Mouse (Mus musculus) myocyte (in vitro differentiated cells): ENCODE results near the gene Dctpp1.
A peak's percentile ranks its signal among the peaks of the same experiment; 100 is the strongest.

Experiments used
- E2F4 ChIP-seq: IDR thresholded peaks from one replicate; pipeline ENCODE4 v1.6.1; 2011; ENCODE audit warnings: mild to moderate bottlenecking, control low read depth, moderate library complexity; ENCODE audit not compliant: insufficient read depth
- MAX ChIP-seq: IDR thresholded peaks from one replicate; pipeline ENCODE4 v1.6.1; 2011; ENCODE audit warnings: low read depth, mild to moderate bottlenecking, control low read depth
- MYOD1 ChIP-seq, 3 experiments: IDR thresholded peaks; one replicate each; pipeline ENCODE4 v1.6.1; 2011; ENCODE audit warnings: control low read depth in 2 of 3, low read depth in 2 of 3, mild to moderate bottlenecking in 2 of 3, moderate library complexity in 1 of 3; ENCODE audit not compliant: insufficient read length in 2 of 3, control insufficient read depth in 1 of 3
- MYOG ChIP-seq, 3 experiments: IDR thresholded peaks; one replicate each; pipeline ENCODE4 v1.6.1; 2011; ENCODE audit warnings: control low read depth in 2 of 3, low read depth in 2 of 3, mild to moderate bottlenecking in 2 of 3; ENCODE audit not compliant: insufficient read length in 2 of 3, control insufficient read depth in 1 of 3, insufficient read depth in 1 of 3
- POLR2A ChIP-seq: IDR thresholded peaks from one replicate; pipeline ENCODE4 v1.6.1; 2011; ENCODE audit warnings: low read depth, mild to moderate bottlenecking, control low read depth, moderate library complexity; ENCODE audit not compliant: insufficient read length
- POLR2AphosphoS2 ChIP-seq: IDR thresholded peaks from one replicate; pipeline ENCODE4 v1.6.1; 2011; ENCODE audit warnings: low read depth, control low read depth; ENCODE audit not compliant: insufficient read length
- REST ChIP-seq: IDR thresholded peaks from one replicate; pipeline ENCODE4 v1.6.1; 2011; ENCODE audit warnings: mild to moderate bottlenecking, control low read depth, moderate library complexity; ENCODE audit not compliant: insufficient read depth, insufficient read length
- TCF12 ChIP-seq: IDR thresholded peaks from one replicate; pipeline ENCODE4 v1.6.1; 2011; ENCODE audit warnings: mild to moderate bottlenecking, control low read depth; ENCODE audit not compliant: poor library complexity, insufficient read depth, severe bottlenecking

DNA sequence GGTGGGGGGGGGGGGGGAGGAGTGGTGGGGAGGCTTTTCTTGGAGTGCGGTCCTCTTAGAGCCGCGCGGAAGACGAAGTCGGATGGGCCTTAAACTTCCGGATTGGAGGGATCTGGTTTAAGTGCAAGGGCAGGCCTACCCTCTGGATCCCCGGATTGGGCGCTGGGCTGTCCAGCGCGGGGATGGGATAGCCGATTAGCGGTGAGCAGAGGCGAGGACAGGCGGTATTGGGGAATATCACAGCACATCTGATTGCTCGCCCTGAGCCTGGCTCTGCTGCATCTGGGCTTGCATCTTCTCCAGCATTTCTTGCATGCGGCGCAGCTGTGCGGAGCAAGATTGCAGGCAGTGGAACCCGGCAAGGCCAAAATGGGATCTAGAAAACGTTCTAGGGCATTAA lies 46.0 kb downstream of the Dctpp1 start:
- TF ChIP-seq POLR2AphosphoS2, result peak; percentile 50
- TF ChIP-seq POLR2A, result peak; percentile 27
- TF ChIP-seq E2F4, result no peak
- no peak for TF ChIP-seq MYOG (IDR thresholded peaks at IDR 0.05; ENCODE audit: control insufficient read depth in 1 of 3, insufficient read depth in 1 of 3, insufficient read length in 2 of 3, low read depth in 2 of 3)
- no peak for TF ChIP-seq REST
- no peak for TF ChIP-seq TCF12
- no peak for TF ChIP-seq MYOD1 (IDR thresholded peaks at IDR 0.05; ENCODE audit: control insufficient read depth in 1 of 3, insufficient read length in 2 of 3, low read depth in 2 of 3)
- no peak for TF ChIP-seq MAX
